Mouse (Mus musculus): ENCODE measurements at regions not wholly inside any gene's neighbourhood (a gene's known extent, or its start where the extent isn't known, plus 50 kb on each side); places are given as distances from the start of the nearest gene placed in this dataset.

DNA sequence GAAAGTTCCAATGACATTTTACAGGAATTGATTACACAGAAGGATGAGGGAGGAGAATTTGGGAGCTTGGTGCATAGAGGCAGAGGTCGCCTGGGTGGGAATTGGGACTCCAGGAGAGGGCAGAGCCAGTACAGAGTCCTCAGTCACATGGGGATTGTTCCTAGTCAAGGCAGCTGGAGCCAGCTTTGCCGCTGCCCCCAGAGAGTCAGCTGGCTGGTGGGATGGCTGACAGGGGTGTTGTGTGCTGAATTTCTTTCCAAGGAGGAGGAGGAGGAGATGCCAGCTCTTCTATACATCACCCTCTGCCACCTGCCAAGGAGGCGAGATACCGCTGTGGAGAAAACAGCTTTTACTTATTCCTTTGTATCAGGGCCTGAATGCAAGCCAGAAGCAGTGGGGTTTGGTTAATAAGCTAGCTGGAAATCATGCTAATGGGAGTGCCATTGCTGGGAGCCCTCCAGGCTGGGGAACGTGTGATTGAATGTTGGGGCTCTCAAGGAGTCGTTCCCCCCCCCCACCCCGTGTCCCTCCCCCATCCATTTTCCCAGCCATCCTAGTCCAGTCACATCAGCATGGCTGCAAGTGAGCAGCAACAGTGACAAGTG, 78.8 kb upstream of the Dlx2 start:
- ATAC-seq (ENCODE audit: low FRiP score, low read depth): peak; percentile 37; the same call in 1 of the 2 replicates
- Histone ChIP-seq H3K27me3 (no peaks in the 10 kb centered on the region), H3K4me3 (no peak overlapping the region), H3K4me1 (replicated peaks) (peaks cover 54% of the 10 kb centered on the region), H3K9ac (no peak overlapping the region), H3K36me3 (no peaks in the 10 kb centered on the region), H3K27ac (replicated peaks) (0 out of 2 replicates have a peak overlapping the region, but pooled peaks have one; percentile 14), H3K4me2 (no peak overlapping the region), H3K9me3 (no peaks in the 10 kb centered on the region)
- 32% methylated on average over 7 of the region's 7 CpGs for WGBS

DNA sequence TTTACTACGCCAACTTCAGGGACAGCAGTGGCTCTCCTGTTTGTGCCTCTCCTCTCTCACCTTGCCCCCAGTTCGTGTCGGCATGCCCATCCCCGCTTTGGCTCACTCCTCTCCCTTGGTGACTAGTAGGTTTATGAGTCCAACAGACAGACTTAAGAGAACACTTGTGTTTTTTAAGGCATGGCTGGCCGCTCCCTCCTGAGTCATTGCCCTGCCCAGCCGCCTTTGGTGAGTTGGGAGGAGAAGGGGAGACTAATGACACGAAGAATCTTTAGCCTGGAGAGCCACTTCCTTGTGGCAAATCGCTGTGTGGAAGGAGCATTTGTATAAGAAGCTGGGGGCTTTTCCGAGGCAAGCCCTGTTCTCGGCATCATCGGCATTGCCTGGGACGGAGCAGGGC, 79.8 kb upstream of the Dlx2 start:
- H3K36me3 ChIP-seq: no peaks in the 10 kb centered on the region
- no peaks in the 10 kb centered on the region for H3K27me3 ChIP-seq
- WGBS: 54% methylated on average over 12 of the region's 12 CpGs
- peak overlapping the region; percentile 58 for H3K27ac ChIP-seq (replicated peaks)
- H3K4me1 ChIP-seq (replicated peaks): peaks cover 54% of the 10 kb centered on the region
- no peak overlapping the region for H3K9ac ChIP-seq
- ATAC-seq (ENCODE audit: low FRiP score, low read depth): no peak
- no peaks in the 10 kb centered on the region for H3K9me3 ChIP-seq
- H3K4me3 ChIP-seq: no peak overlapping the region
- no peak overlapping the region for H3K4me2 ChIP-seq

DNA sequence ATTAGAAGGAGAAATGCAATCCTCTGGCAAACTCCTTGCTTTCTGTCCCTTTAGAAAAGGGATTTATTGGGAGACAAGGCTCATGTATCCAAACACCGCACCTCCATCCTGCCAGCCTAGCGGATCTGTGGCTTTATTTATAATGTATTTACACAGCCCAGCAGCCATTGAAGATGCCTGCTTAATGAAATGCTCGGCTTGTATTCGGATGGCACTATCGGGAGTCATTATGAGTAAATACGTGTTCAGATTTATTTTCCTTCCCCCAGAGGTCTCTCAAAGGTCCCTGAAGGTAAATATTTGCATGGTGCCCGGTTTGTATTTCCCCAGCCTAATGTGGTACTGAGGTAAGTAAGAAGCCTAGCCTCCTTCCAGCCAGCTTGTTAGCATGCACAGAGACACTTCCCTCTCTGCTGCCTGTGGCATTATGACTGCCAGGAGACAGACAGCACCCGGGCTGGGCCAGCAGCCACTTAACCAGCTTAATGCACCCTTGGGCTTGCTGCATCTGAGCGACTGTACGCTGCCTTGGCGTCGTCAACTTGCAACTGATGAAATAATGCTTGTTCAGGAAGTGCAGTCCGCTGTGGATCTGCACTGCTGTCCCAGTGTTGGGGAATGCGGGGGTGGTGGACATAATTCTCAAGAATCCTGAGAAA, 80.7 kb upstream of the Dlx2 start:
- 16% methylated on average over 14 of the region's 14 CpGs for WGBS

GRCm38 (mm10) chr2:71628821-71629220, 82.3 kb upstream of the Dlx2 start:
- no peaks in the 10 kb centered on the region for H3K27me3 ChIP-seq
- 14% methylated on average over 7 of the region's 7 CpGs for WGBS

More for the DNA sequence above, 80.7 kb upstream of the Dlx2 start:
- Histone ChIP-seq H3K4me1 (replicated peaks) (peaks cover 54% of the 10 kb centered on the region), H3K9ac (peak overlapping the region; percentile 14; the same call in 1 of the 2 replicates), H3K36me3 (no peaks in the 10 kb centered on the region), H3K4me3 (no peak overlapping the region), H3K27me3 (no peaks in the 10 kb centered on the region), H3K27ac (replicated peaks) (peak overlapping the region; percentile 58), H3K4me2 (peak overlapping the region; percentile 16), H3K9me3 (no peaks in the 10 kb centered on the region)
- 0 out of 2 replicates have a peak, but pooled peaks have one; percentile 54 for ATAC-seq (ENCODE audit: low FRiP score, low read depth)

GRCm38 (mm10) chr2:71629301-71630142, 83.0 kb upstream of the Dlx2 start:
- Histone ChIP-seq H3K9ac (peak overlapping the region; percentile 52), H3K27me3 (no peaks in the 10 kb centered on the region), H3K9me3 (no peaks in the 10 kb centered on the region), H3K36me3 (no peaks in the 10 kb centered on the region), H3K4me1 (replicated peaks) (peaks cover 52% of the 10 kb centered on the region), H3K4me2 (peak overlapping the region; percentile 87), H3K4me3 (peak overlapping the region; percentile 44), H3K27ac (replicated peaks) (peak overlapping the region; percentile 84)
- peak; percentile 29; the same call in 1 of the 2 replicates for ATAC-seq (ENCODE audit: low FRiP score, low read depth)
- under 1% methylated on average over 43 of the region's 43 CpGs for WGBS

More at GRCm38 (mm10) chr2:71628821-71629220, 82.3 kb upstream of the Dlx2 start:
- Histone ChIP-seq H3K36me3 (no peaks in the 10 kb centered on the region), H3K4me2 (peak overlapping the region; percentile 87), H3K27ac (replicated peaks) (peak overlapping the region; percentile 84), H3K4me1 (replicated peaks) (peaks cover 54% of the 10 kb centered on the region), H3K9ac (peak overlapping the region; percentile 52; the same call in 1 of the 2 replicates), H3K4me3 (peak overlapping the region; percentile 44), H3K9me3 (no peaks in the 10 kb centered on the region)
- no peak; the same call in 1 of the 2 replicates for ATAC-seq (ENCODE audit: low FRiP score, low read depth)

DNA sequence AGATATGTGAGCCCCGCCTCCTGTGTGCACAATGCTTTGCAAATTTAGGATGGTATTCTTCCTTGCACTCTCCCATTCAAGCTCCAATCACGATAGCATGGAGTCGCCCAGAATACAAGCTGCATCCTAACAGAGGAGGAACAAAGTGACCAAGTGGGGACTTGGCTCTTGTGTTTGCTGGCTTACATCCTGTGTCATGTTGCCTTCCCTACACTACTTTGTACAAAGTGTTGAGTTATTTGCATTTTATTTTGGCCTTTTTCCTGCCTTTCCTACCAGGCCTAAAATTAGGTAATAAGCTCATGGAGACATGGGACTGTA, 83.5 kb upstream of the Dlx2 start:
- peak overlapping the region; percentile 44 for H3K4me3 ChIP-seq
- H3K4me2 ChIP-seq: peak overlapping the region; percentile 87
- H3K27ac ChIP-seq (replicated peaks): peak overlapping the region; percentile 84
- 5% methylated on average over 3 of the region's 3 CpGs for WGBS
- H3K36me3 ChIP-seq: no peaks in the 10 kb centered on the region
- H3K27me3 ChIP-seq: no peaks in the 10 kb centered on the region
- no peak overlapping the region; the same call in 1 of the 2 replicates for H3K9ac ChIP-seq
- H3K4me1 ChIP-seq (replicated peaks): peaks cover 46% of the 10 kb centered on the region
- ATAC-seq (ENCODE audit: low FRiP score, low read depth): 0 out of 2 replicates have a peak, but pooled peaks have one; percentile 12
- H3K9me3 ChIP-seq: no peaks in the 10 kb centered on the region

GRCm38 (mm10) chr2:71633471-71633870, 86.9 kb upstream of the Dlx2 start:
- no peaks in the 10 kb centered on the region for H3K36me3 ChIP-seq

GRCm38 (mm10) chr2:71634471-71634870, 87.9 kb upstream of the Dlx2 start:
- H3K4me1 ChIP-seq (replicated peaks): peaks cover 15% of the 10 kb centered on the region

More at GRCm38 (mm10) chr2:71633471-71633870, 86.9 kb upstream of the Dlx2 start:
- Histone ChIP-seq H3K9me3 (no peaks in the 10 kb centered on the region), H3K4me2 (no peak overlapping the region), H3K27me3 (no peaks in the 10 kb centered on the region), H3K9ac (no peak overlapping the region), H3K4me1 (replicated peaks) (peaks cover 25% of the 10 kb centered on the region), H3K27ac (replicated peaks) (no peak overlapping the region), H3K4me3 (no peak overlapping the region)
- 80% methylated on average over 6 of the region's 6 CpGs for WGBS
- ATAC-seq (ENCODE audit: low FRiP score, low read depth): no peak

DNA sequence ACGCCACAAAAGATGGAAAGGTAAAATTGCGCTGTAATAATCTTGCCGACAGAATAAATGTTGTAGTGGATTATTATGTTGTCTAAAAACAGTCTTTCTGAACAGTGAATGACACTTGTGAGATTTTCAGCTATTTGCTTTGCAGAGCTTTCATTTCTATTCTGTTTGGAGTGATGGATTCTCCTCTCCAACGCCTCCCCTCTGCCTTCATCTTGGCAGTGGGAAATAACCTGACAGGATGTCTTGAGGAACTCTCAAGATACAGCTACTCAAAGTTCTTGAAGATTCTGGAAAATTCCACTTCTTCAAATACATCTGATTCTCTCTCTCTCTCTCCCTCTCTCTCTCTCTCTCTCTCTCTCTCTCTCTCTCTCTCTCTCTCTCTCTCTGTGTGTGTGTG, 89.6 kb upstream of the Dlx2 start:
- ATAC-seq (ENCODE audit: low FRiP score, low read depth): no peak
- Histone ChIP-seq H3K4me3 (no peak overlapping the region), H3K36me3 (no peaks in the 10 kb centered on the region), H3K9me3 (no peaks in the 10 kb centered on the region; the same call in 1 of the 2 replicates), H3K27ac (replicated peaks) (0 out of 2 replicates have a peak overlapping the region, but pooled peaks have one; percentile 5), H3K27me3 (no peaks in the 10 kb centered on the region), H3K4me1 (replicated peaks) (peaks cover 5% of the 10 kb centered on the region; the same call in 1 of the 2 replicates), H3K9ac (no peak overlapping the region), H3K4me2 (no peak overlapping the region)
- WGBS: 81% methylated on average over 4 of the region's 4 CpGs

More at GRCm38 (mm10) chr2:71634471-71634870, 87.9 kb upstream of the Dlx2 start:
- no peak overlapping the region for H3K4me2 ChIP-seq
- no peak for ATAC-seq (ENCODE audit: low FRiP score, low read depth)
- no peaks in the 10 kb centered on the region for H3K9me3 ChIP-seq
- no peaks in the 10 kb centered on the region for H3K27me3 ChIP-seq
- H3K4me3 ChIP-seq: no peak overlapping the region
- H3K36me3 ChIP-seq: no peaks in the 10 kb centered on the region
- WGBS: 90% methylated on average over 3 of the region's 3 CpGs
- H3K9ac ChIP-seq: no peak overlapping the region
- H3K27ac ChIP-seq (replicated peaks): no peak overlapping the region

DNA sequence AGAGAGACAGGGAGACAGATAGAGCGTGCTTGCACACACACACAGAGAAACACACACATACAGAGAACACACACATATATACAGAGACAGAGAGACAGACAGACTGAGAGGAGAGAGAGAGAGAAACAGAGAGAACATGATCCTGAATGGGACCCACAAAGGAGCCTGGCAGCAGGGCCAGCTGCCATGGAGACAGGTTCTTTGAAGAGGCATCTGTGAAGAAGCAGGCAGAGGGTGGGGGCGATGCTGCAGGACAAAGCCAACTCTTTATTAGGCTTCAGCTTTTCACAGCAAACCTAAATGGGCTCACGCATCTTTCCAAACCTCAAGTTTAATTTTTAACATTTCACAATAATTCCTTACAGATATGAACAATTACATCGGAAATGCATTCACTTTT, 90.0 kb upstream of the Dlx2 start:
- 21% methylated on average over 4 of the region's 4 CpGs for WGBS
- Histone ChIP-seq H3K27me3 (no peaks in the 10 kb centered on the region), H3K27ac (replicated peaks) (0 out of 2 replicates have a peak overlapping the region, but pooled peaks have one; percentile 5), H3K4me3 (no peak overlapping the region), H3K4me1 (replicated peaks) (peaks cover 5% of the 10 kb centered on the region; the same call in 1 of the 2 replicates), H3K36me3 (no peaks in the 10 kb centered on the region), H3K9ac (no peak overlapping the region), H3K4me2 (no peak overlapping the region), H3K9me3 (no peaks in the 10 kb centered on the region; the same call in 1 of the 2 replicates)
- ATAC-seq (ENCODE audit: low FRiP score, low read depth): peak; percentile 71

DNA sequence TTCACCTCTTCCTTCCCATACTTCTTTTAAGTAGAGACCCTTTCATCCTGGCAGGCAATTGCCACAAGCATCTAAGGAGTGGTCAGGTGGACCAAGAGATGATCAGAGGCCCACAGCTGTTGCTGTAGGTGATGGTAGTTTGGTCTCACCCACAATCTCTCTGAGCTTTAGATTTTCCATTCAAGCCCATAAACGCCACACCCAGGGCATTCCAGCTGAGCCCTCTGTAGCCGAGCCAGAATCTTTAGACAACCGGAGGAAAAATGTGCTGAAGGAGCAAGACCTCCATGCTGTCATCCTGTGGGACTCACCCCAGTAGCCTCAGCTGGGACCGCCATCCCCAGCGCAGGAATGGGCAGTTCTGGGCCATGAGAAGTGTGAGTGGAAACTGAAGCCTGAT, 93.7 kb upstream of the Dlx2 start:
- ATAC-seq (ENCODE audit: low FRiP score, low read depth): no peak
- no peaks in the 10 kb centered on the region; the same call in 1 of the 2 replicates for H3K9me3 ChIP-seq
- no peak overlapping the region for H3K27ac ChIP-seq (replicated peaks)
- peaks cover 5% of the 10 kb centered on the region; the same call in 1 of the 2 replicates for H3K4me1 ChIP-seq (replicated peaks)
- H3K9ac ChIP-seq: no peak overlapping the region
- H3K4me2 ChIP-seq: no peak overlapping the region
- H3K27me3 ChIP-seq: no peaks in the 10 kb centered on the region
- H3K36me3 ChIP-seq: no peaks in the 10 kb centered on the region
- WGBS: 86% methylated on average over 5 of the region's 5 CpGs
- H3K4me3 ChIP-seq: no peak overlapping the region

Data from hindbrain, embryonic 15.5 days (tissue).